Mouse (Mus musculus) forebrain, embryonic 10.5 days (tissue): ENCODE data around the gene Adgrl4. TPM values are rescaled to one million over a fixed set of nuclear protein-coding genes. Genes with fewer than 3 reads are reported as not detected.
A peak's percentile ranks its signal among the peaks of the same experiment; 100 is the strongest.

Experiments
- DNase-seq: peaks from one replicate; pipeline ENCODE4 v3.0.0-alpha.2; 2017; ENCODE audit warnings: low spot score; ENCODE audit errors: extremely low spot score
- H3K27ac ChIP-seq: fragments of 300-500 bp; sonication (generic); 2 replicates; pipeline ENCODE4 v1.5.1; 2016; ENCODE audit warnings: mild to moderate bottlenecking
- H3K27me3 ChIP-seq: fragments of 300-500 bp; sonication (generic); 2 replicates; pipeline ENCODE4 v1.6.1; 2016; ENCODE audit warnings: mild to moderate bottlenecking; ENCODE audit not compliant: poor library complexity, severe bottlenecking
- H3K36me3 ChIP-seq: fragments of 300-500 bp; sonication (generic); replicated peaks from 2 replicates; pipeline ENCODE4 v1.6.1; 2016; ENCODE audit warnings: mild to moderate bottlenecking, moderate library complexity
- H3K4me1 ChIP-seq: fragments of 300-500 bp; sonication (generic); 2 replicates; pipeline ENCODE4 v1.6.1; 2016
- H3K4me3 ChIP-seq: fragments of 300-500 bp; sonication (generic); 2 replicates; pipeline ENCODE4 v1.5.1; 2016; ENCODE audit warnings: mild to moderate bottlenecking, moderate library complexity
- H3K9me3 ChIP-seq: fragments of 300-500 bp; sonication (generic); 2 replicates; pipeline ENCODE4 v1.6.1; 2016; ENCODE audit warnings: mild to moderate bottlenecking, moderate library complexity
- WGBS: fragments of 180-500 bp; shearing (Covaris S2); methylation state at CpG from one replicate; pipeline ENCODE4 v1.1.7; 2016; 5-methylcytosine and 5-hydroxymethylcytosine counted together
- polyA plus RNA-seq: library from polyadenylated mRNA; unstranded; fragments of >200 nt; fragmentation: Nextera tagmentation; extraction: Ambion mirVana; gene quantifications from 2 replicates; pipeline ENCODE4 v1.2.1, GENCODE M21; 2016

Gene Adgrl4
- 4.1 and 4.8 TPM in 2 replicates for polyA plus RNA-seq

GRCm38 (mm10) chr3:151437693-151438092 lies at the start of gene Adgrl4:
TSS of gene Adgrl4 (plus strand) at chr3:151437887.
- no peaks in the 10 kb centered on the region for H3K9me3 ChIP-seq
- DNase-seq: peak; percentile 33
- H3K27ac ChIP-seq: peak within 1 kb of the TSS; percentile 72
- H3K4me3 ChIP-seq: peak within 1 kb of the TSS; percentile 47
- no peaks in the 10 kb centered on the region for H3K36me3 ChIP-seq
- peaks cover 10% of the 10 kb centered on the region for H3K4me1 ChIP-seq
- no peaks in the 10 kb centered on the region for H3K27me3 ChIP-seq
- WGBS: 4% methylated on average over 17 of the region's 17 CpGs

- no peak for DNase-seq
- Histone ChIP-seq H3K27me3 (no peaks in the 10 kb centered on the region), H3K9me3 (no peaks in the 10 kb centered on the region), H3K36me3 (no peaks in the 10 kb centered on the region), H3K4me3 (no peak overlapping the region), H3K4me1 (no peaks in the 10 kb centered on the region), H3K27ac (no peak overlapping the region)
These were observed 46.8 kb upstream of the Adgrl4 start for GRCm38 (mm10) chr3:151390912-151391311.

GRCm38 (mm10) chr3:151392891-151393290 lies 44.8 kb upstream of the Adgrl4 start:
- no peaks in the 10 kb centered on the region for H3K4me1 ChIP-seq
- H3K27ac ChIP-seq: no peak overlapping the region
- no peaks in the 10 kb centered on the region for H3K27me3 ChIP-seq
- 91% methylated on average over 4 of the region's 4 CpGs for WGBS
- H3K9me3 ChIP-seq: no peaks in the 10 kb centered on the region
- DNase-seq: no peak
- H3K36me3 ChIP-seq: no peaks in the 10 kb centered on the region
- H3K4me3 ChIP-seq: no peak overlapping the region

- H3K4me3 ChIP-seq: no peak overlapping the region
- WGBS: 89% methylated on average over 1 of the region's 1 CpGs
These were observed 44.4 kb upstream of the Adgrl4 start for GRCm38 (mm10) chr3:151393330-151393729.

GRCm38 (mm10) chr3:151399270-151399669 lies 38.4 kb upstream of the Adgrl4 start:
- no peak for DNase-seq
- Histone ChIP-seq H3K27me3 (no peaks in the 10 kb centered on the region), H3K4me3 (no peak overlapping the region), H3K36me3 (no peaks in the 10 kb centered on the region), H3K4me1 (no peaks in the 10 kb centered on the region), H3K27ac (no peak overlapping the region), H3K9me3 (no peaks in the 10 kb centered on the region)
- 90% methylated on average over 1 of the region's 1 CpGs for WGBS

More at GRCm38 (mm10) chr3:151393330-151393729, 44.4 kb upstream of the Adgrl4 start:
- H3K4me1 ChIP-seq: no peaks in the 10 kb centered on the region
- DNase-seq: no peak
- no peaks in the 10 kb centered on the region for H3K27me3 ChIP-seq
- no peaks in the 10 kb centered on the region for H3K9me3 ChIP-seq
- H3K27ac ChIP-seq: no peak overlapping the region
- H3K36me3 ChIP-seq: no peaks in the 10 kb centered on the region

- Histone ChIP-seq H3K27me3 (no peaks in the 10 kb centered on the region), H3K9me3 (no peaks in the 10 kb centered on the region), H3K4me3 (no peak overlapping the region), H3K27ac (no peak overlapping the region), H3K4me1 (no peaks in the 10 kb centered on the region), H3K36me3 (no peaks in the 10 kb centered on the region)
- 89% methylated on average over 2 of the region's 2 CpGs for WGBS
- DNase-seq: no peak
These were observed 26.7 kb upstream of the Adgrl4 start for GRCm38 (mm10) chr3:151411031-151411430.

- no peak overlapping the region for H3K27ac ChIP-seq
- no peaks in the 10 kb centered on the region for H3K36me3 ChIP-seq
- H3K4me1 ChIP-seq: no peaks in the 10 kb centered on the region
- DNase-seq: no peak
- no peaks in the 10 kb centered on the region for H3K9me3 ChIP-seq
- 95% methylated on average over 4 of the region's 4 CpGs for WGBS
- no peaks in the 10 kb centered on the region for H3K27me3 ChIP-seq
- H3K4me3 ChIP-seq: no peak overlapping the region
These were observed 26.2 kb upstream of the Adgrl4 start for GRCm38 (mm10) chr3:151411488-151411887.

- Histone ChIP-seq H3K9me3 (no peaks in the 10 kb centered on the region), H3K4me3 (no peak overlapping the region), H3K36me3 (no peaks in the 10 kb centered on the region), H3K27me3 (no peaks in the 10 kb centered on the region), H3K4me1 (no peaks in the 10 kb centered on the region), H3K27ac (no peak overlapping the region)
- DNase-seq: no peak
These were observed 20.8 kb upstream of the Adgrl4 start for GRCm38 (mm10) chr3:151416931-151417330.

- Histone ChIP-seq H3K4me3 (no peak overlapping the region), H3K4me1 (no peaks in the 10 kb centered on the region), H3K27me3 (no peaks in the 10 kb centered on the region), H3K27ac (no peak overlapping the region), H3K36me3 (no peaks in the 10 kb centered on the region), H3K9me3 (no peaks in the 10 kb centered on the region)
- no peak for DNase-seq
- WGBS: 88% methylated on average over 12 of the region's 12 CpGs
These were observed 19.8 kb upstream of the Adgrl4 start for GRCm38 (mm10) chr3:151417688-151418572.

- H3K27me3 ChIP-seq: no peaks in the 10 kb centered on the region
- DNase-seq: no peak
- H3K4me3 ChIP-seq: no peak overlapping the region
- H3K36me3 ChIP-seq: no peaks in the 10 kb centered on the region
- no peaks in the 10 kb centered on the region for H3K4me1 ChIP-seq
- 86% methylated on average over 9 of the region's 9 CpGs for WGBS
- no peaks in the 10 kb centered on the region for H3K9me3 ChIP-seq
- H3K27ac ChIP-seq: no peak overlapping the region
These were observed 13.1 kb upstream of the Adgrl4 start for GRCm38 (mm10) chr3:151424326-151425207.

- H3K36me3 ChIP-seq: no peaks in the 10 kb centered on the region
- H3K9me3 ChIP-seq: no peaks in the 10 kb centered on the region
- no peak overlapping the region for H3K27ac ChIP-seq
- H3K27me3 ChIP-seq: no peaks in the 10 kb centered on the region
- no peak overlapping the region for H3K4me3 ChIP-seq
- no peak for DNase-seq
- H3K4me1 ChIP-seq: no peaks in the 10 kb centered on the region
- WGBS: 96% methylated on average over 3 of the region's 3 CpGs
These were observed 7.6 kb upstream of the Adgrl4 start for GRCm38 (mm10) chr3:151430106-151430505.

GRCm38 (mm10) chr3:151431507-151431906 lies 6.2 kb upstream of the Adgrl4 start:
- no peak overlapping the region for H3K27ac ChIP-seq
- H3K4me3 ChIP-seq: no peak overlapping the region
- no peak for DNase-seq
- no peaks in the 10 kb centered on the region for H3K27me3 ChIP-seq
- H3K9me3 ChIP-seq: no peaks in the 10 kb centered on the region
- H3K36me3 ChIP-seq: no peaks in the 10 kb centered on the region
- H3K4me1 ChIP-seq: no peaks in the 10 kb centered on the region
- 79% methylated on average over 2 of the region's 2 CpGs for WGBS

- Histone ChIP-seq H3K27ac (no peak overlapping the region), H3K4me1 (peaks cover 10% of the 10 kb centered on the region), H3K4me3 (no peak overlapping the region; the same call in 1 of the 2 replicates), H3K9me3 (no peaks in the 10 kb centered on the region), H3K36me3 (no peaks in the 10 kb centered on the region), H3K27me3 (no peaks in the 10 kb centered on the region)
- DNase-seq: no peak
- WGBS: 91% methylated on average over 5 of the region's 5 CpGs
These were observed 677 bp downstream of the Adgrl4 start for GRCm38 (mm10) chr3:151438364-151438763.
